Mouse (Mus musculus) bone marrow, adult 2 months (tissue): Measurements from ENCODE around the gene Ube3b.

Experiments used
- CTCF ChIP-seq: fragments of 200-500 bp; IDR thresholded peaks from 2 replicates; pipeline ENCODE4 v1.5.1; 2011; ENCODE audit warnings: low read length, control low read depth; ENCODE audit not compliant: control insufficient read depth, insufficient read depth
- POLR2A ChIP-seq: fragments of 200-500 bp; IDR thresholded peaks from 2 replicates; pipeline ENCODE4 v1.6.1; 2011; ENCODE audit warnings: low read depth, mild to moderate bottlenecking, control low read depth, low read length, borderline replicate concordance; ENCODE audit not compliant: control insufficient read depth

DNA sequence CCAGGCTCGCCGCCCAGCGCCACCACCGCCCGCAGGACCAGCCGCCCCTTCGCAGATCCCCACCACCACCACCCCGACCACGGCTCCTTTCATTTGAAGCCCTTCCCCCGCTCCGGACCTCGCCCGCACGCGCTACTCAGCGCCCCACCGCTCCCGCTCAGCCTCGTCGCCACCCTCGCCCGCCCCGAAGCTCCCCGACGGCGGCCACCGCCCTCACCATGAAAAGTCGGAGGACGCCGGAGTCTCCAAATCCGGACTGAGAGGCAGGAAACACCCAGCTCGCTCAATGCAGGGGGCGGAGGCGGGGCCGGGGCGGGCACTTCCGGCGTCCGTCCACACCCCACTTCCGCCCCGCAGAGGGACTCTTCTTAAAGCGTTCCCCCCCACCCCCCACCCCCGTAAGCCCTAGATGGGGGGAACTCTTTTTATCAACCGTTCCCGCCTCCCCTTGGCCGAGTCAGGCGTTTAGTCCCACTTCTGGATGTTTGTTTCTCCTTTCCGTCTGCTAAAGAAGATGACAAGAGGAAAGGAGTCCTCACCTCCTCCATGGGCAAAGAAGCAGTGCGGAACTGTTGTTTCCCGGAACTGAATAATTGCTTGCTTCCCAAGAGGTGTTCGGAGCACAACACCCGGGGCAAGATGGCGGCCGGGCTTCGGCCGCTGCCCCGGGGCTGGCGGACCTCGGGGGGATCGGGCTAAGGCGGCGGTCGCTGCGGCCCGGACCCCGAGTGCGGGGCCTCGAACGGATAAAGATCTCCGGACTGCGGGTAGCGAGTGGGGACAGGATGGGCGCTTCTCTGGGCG, at the start of gene Ube3b, which contains the start of gene Kctd10:
- TF ChIP-seq CTCF (no peak), POLR2A (peak; percentile 85; the same call in 1 of the 2 replicates)
